Mouse (Mus musculus): ENCODE data around the gene Rbm10.

- no peak for TF ChIP-seq CTCF (IDR thresholded peaks at IDR 0.05 in 2 of 3, conservative IDR thresholded peaks at IDR 0.05 in 1 of 3; ENCODE audit: control insufficient read depth in 1 of 3, insufficient read depth in 1 of 3, low read depth in 2 of 3, low read length in 3 of 3, poor library complexity in 1 of 3, severe bottlenecking in 1 of 3)
- TF ChIP-seq EP300 (IDR thresholded peaks at IDR 0.05; ENCODE audit: low read depth in 1 of 2, low read length in 2 of 2), result no peak
- no peak for TF ChIP-seq ZC3H11A (IDR thresholded peaks at IDR 0.05; ENCODE audit: low read depth, low read length)
- TF ChIP-seq POLR2AphosphoS5 (IDR thresholded peaks at IDR 0.05; ENCODE audit: borderline replicate concordance, low read depth, low read length), result no peak
- TF ChIP-seq MYB (IDR thresholded peaks at IDR 0.05; ENCODE audit: low read depth, low read length), result no peak
- TF ChIP-seq CHD1 (IDR thresholded peaks at IDR 0.05; ENCODE audit: low read depth, low read length), result no peak
- TF ChIP-seq HCFC1 (IDR thresholded peaks at IDR 0.05; ENCODE audit: low read depth, low read length), result no peak
- no peak for TF ChIP-seq GATA1 (IDR thresholded peaks at IDR 0.05; ENCODE audit: low read depth, low read length)
- no peak for TF ChIP-seq TBP (IDR thresholded peaks at IDR 0.05; ENCODE audit: low read depth, low read length)
- no peak for TF ChIP-seq USF1 (IDR thresholded peaks at IDR 0.05; ENCODE audit: low read depth, low read length)
- TF ChIP-seq ZNF384 (IDR thresholded peaks at IDR 0.05; ENCODE audit: low read depth, low read length), result no peak
- TF ChIP-seq POLR2A (IDR thresholded peaks at IDR 0.05; ENCODE audit: control insufficient read depth in 1 of 2, insufficient read depth in 1 of 2, low read depth in 1 of 2, low read length in 2 of 2, poor library complexity in 1 of 2), result no peak
- TF ChIP-seq KAT2A (conservative IDR thresholded peaks at IDR 0.05; ENCODE audit: low read depth, low read length), result no peak
Measured at GRCm38 (mm10) chrX:20662317-20662715, 45.0 kb downstream of the Rbm10 start.

Measured in MEL (cell line).